Mouse (Mus musculus): Measurements from ENCODE around the gene Sphk2. TPM values are rescaled to one million over a fixed set of nuclear protein-coding genes. Genes with fewer than 3 reads are reported as not detected.

Sphk2 gene
- total and polyA plus RNA-seq, 2 experiments from 2014 or later, result 15.8 to 23.5 TPM

DNA sequence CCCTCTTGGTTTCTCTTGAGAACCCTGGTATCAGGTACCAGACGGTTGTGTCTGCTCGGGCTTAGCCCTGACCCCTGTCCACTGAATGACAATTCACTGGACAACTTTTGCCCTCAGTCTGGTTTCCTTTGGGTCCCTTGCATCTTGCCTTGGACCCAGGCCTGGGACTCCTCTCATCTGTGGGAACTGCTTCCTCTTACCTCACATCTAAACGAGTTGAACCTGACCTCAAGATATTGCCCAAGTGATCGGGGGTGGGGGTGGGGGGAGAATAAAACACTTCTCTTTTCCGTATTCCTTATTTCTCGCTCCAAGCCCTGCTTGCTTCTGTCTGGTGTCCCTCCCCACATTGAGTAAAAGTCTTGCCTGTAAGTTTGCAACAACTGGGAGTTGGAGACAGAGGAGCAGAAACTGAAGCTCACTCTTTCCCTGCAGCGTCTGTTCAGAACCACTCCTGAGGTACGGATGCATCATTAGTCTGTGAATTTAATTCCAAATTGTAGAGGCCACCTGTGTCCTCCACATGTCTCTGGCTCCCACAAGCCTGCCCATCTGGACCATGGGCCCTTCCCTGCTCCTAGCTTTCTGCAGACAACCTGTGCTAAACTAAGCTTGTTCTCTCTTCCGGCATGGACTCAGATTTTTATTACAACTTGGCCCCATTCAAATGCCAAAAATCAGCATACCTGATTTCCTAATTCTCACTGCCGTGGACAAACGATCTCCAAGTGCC is 56.9 kb downstream of the Sphk2 start:
- no peak overlapping the region for H3K4me3 ChIP-seq (ENCODE audit: low read depth, low read length)
- H3K9me3 ChIP-seq (ENCODE audit: low read length), result no peaks in the 10 kb centered on the region
- H3K27ac ChIP-seq (ENCODE audit: low read depth, low read length), result no peak overlapping the region
- H3K36me3 ChIP-seq (ENCODE audit: insufficient read depth, low read length), result no peaks in the 10 kb centered on the region
- no peak for TF ChIP-seq CTCF (IDR thresholded peaks at IDR 0.05)
- H3K4me1 ChIP-seq (ENCODE audit: insufficient read depth, low read length), result no peaks in the 10 kb centered on the region
- DNase-seq (ENCODE audit: low spot score) (no peak), ATAC-seq (ENCODE audit: low FRiP score) (no peak)
- no peak overlapping the region for H3K9ac ChIP-seq (replicated peaks; ENCODE audit: low read length, poor library complexity, severe bottlenecking)
- H3K4me2 ChIP-seq (ENCODE audit: low read depth, low read length, poor library complexity, severe bottlenecking), result no peak overlapping the region
- no peaks in the 10 kb centered on the region for H3K27me3 ChIP-seq (ENCODE audit: insufficient read depth, low read length)
- 86% methylated on average over 11 of the region's 11 CpGs for WGBS

Other genes with a start within 250 kb of the Sphk2 start
Only the 30 nearest of the 32 such genes appear.
- 4.3 TPM in 2 replicates for gene Dhdh, start 229.2 kb downstream of the Sphk2 start, total RNA-seq (2014; rRNA removed)
- 5.5 and 6.1 TPM in 2 replicates for gene Dhdh, start 229.2 kb downstream of the Sphk2 start, polyA plus RNA-seq (2015; fragmentation: Nextera tagmentation; extraction: Ambion mirVana)
- gene Nucb1, start 207.6 kb downstream of the Sphk2 start, total RNA-seq (2014; rRNA removed), result 92.2 and 137 TPM in 2 replicates
- 137 and 144 TPM in 2 replicates for gene Nucb1, start 207.6 kb downstream of the Sphk2 start, polyA plus RNA-seq (2015; fragmentation: Nextera tagmentation; extraction: Ambion mirVana)
- 17.2 and 17.4 TPM in 2 replicates for gene Ppp1r15a, start 191.7 kb downstream of the Sphk2 start, total RNA-seq (2014; rRNA removed)
- 18.7 and 18.8 TPM in 2 replicates for gene Ppp1r15a, start 191.7 kb downstream of the Sphk2 start, polyA plus RNA-seq (2015; fragmentation: Nextera tagmentation; extraction: Ambion mirVana)
- 2.0 and 2.1 TPM in 2 replicates for gene Plekha4, start 191.7 kb downstream of the Sphk2 start, total RNA-seq (2014; rRNA removed)
- 1.2 and 1.6 TPM in 2 replicates for gene Plekha4, start 191.7 kb downstream of the Sphk2 start, polyA plus RNA-seq (2015; fragmentation: Nextera tagmentation; extraction: Ambion mirVana)
- not detected in 2 replicates for gene Hsd17b14, start 163.1 kb downstream of the Sphk2 start, total RNA-seq (2014; rRNA removed)
- gene Hsd17b14, start 163.1 kb downstream of the Sphk2 start, polyA plus RNA-seq (2015; fragmentation: Nextera tagmentation; extraction: Ambion mirVana), result 0.15 and 0.20 TPM in 2 replicates
- 12.4 and 14.9 TPM in 2 replicates for gene Bcat2, start 147.8 kb downstream of the Sphk2 start, total RNA-seq (2014; rRNA removed)
- gene Bcat2, start 147.8 kb downstream of the Sphk2 start, polyA plus RNA-seq (2015; fragmentation: Nextera tagmentation; extraction: Ambion mirVana), result 18.3 and 19.3 TPM in 2 replicates
- not detected in 2 replicates for gene Fgf21, start 102.5 kb downstream of the Sphk2 start, total RNA-seq (2014; rRNA removed)
- gene Fgf21, start 102.5 kb downstream of the Sphk2 start, polyA plus RNA-seq (2015; fragmentation: Nextera tagmentation; extraction: Ambion mirVana), result not detected in 2 replicates
- not detected in 2 replicates for gene Fut1, start 100.7 kb downstream of the Sphk2 start, total RNA-seq (2014; rRNA removed)
- gene Fut1, start 100.7 kb downstream of the Sphk2 start, polyA plus RNA-seq (2015; fragmentation: Nextera tagmentation; extraction: Ambion mirVana), result not detected in 2 replicates
- gene Izumo1, start 96.2 kb downstream of the Sphk2 start, total RNA-seq (2014; rRNA removed), result 0.11 TPM in 1 of 2 replicates, not detected in the other
- 0.11 TPM in 1 of 2 replicates, not detected in the other for gene Izumo1, start 96.2 kb downstream of the Sphk2 start, polyA plus RNA-seq (2015; fragmentation: Nextera tagmentation; extraction: Ambion mirVana)
- 36.0 and 38.5 TPM in 2 replicates for gene Rasip1, start 90.5 kb downstream of the Sphk2 start, total RNA-seq (2014; rRNA removed)
- gene Rasip1, start 90.5 kb downstream of the Sphk2 start, polyA plus RNA-seq (2015; fragmentation: Nextera tagmentation; extraction: Ambion mirVana), result 24.0 and 25.1 TPM in 2 replicates
- gene Mamstr, start 78.0 kb downstream of the Sphk2 start, total RNA-seq (2014; rRNA removed), result 2.7 and 3.3 TPM in 2 replicates
- 2.8 and 3.0 TPM in 2 replicates for gene Mamstr, start 78.0 kb downstream of the Sphk2 start, polyA plus RNA-seq (2015; fragmentation: Nextera tagmentation; extraction: Ambion mirVana)
- 0.99 TPM in 1 of 2 replicates, not detected in the other for gene Fut2, start 51.6 kb downstream of the Sphk2 start, total RNA-seq (2014; rRNA removed)
- gene Fut2, start 51.6 kb downstream of the Sphk2 start, polyA plus RNA-seq (2015; fragmentation: Nextera tagmentation; extraction: Ambion mirVana), result 0.27 and 0.29 TPM in 2 replicates
- gene Ntn5, start 34.0 kb downstream of the Sphk2 start, total RNA-seq (2014; rRNA removed), result 1.3 and 1.4 TPM in 2 replicates
- 0.37 and 0.73 TPM in 2 replicates for gene Ntn5, start 34.0 kb downstream of the Sphk2 start, polyA plus RNA-seq (2015; fragmentation: Nextera tagmentation; extraction: Ambion mirVana)
- 0.28 and 1.0 TPM in 2 replicates for gene Sec1, start 23.6 kb downstream of the Sphk2 start, total RNA-seq (2014; rRNA removed)
- 0.37 and 0.79 TPM in 2 replicates for gene Sec1, start 23.6 kb downstream of the Sphk2 start, polyA plus RNA-seq (2015; fragmentation: Nextera tagmentation; extraction: Ambion mirVana)
- 118 and 130 TPM in 2 replicates for gene Car11, start 18.2 kb downstream of the Sphk2 start, total RNA-seq (2014; rRNA removed)
- 107 and 114 TPM in 2 replicates for gene Car11, start 18.2 kb downstream of the Sphk2 start, polyA plus RNA-seq (2015; fragmentation: Nextera tagmentation; extraction: Ambion mirVana)
- 8.4 and 9.6 TPM in 2 replicates for gene Dbp, start 12.9 kb downstream of the Sphk2 start, total RNA-seq (2014; rRNA removed)
- 4.6 and 4.8 TPM in 2 replicates for gene Dbp, start 12.9 kb downstream of the Sphk2 start, polyA plus RNA-seq (2015; fragmentation: Nextera tagmentation; extraction: Ambion mirVana)
- gene Rpl18, start 2.5 kb downstream of the Sphk2 start, total RNA-seq (2014; rRNA removed), result 801 and 989 TPM in 2 replicates
- 473 and 492 TPM in 2 replicates for gene Rpl18, start 2.5 kb downstream of the Sphk2 start, polyA plus RNA-seq (2015; fragmentation: Nextera tagmentation; extraction: Ambion mirVana)
- gene Fam83e, start 3.2 kb upstream of the Sphk2 start, total RNA-seq (2014; rRNA removed), result 0.14 TPM in 1 of 2 replicates, not detected in the other
- 0.16 and 0.25 TPM in 2 replicates for gene Fam83e, start 3.2 kb upstream of the Sphk2 start, polyA plus RNA-seq (2015; fragmentation: Nextera tagmentation; extraction: Ambion mirVana)
- gene Spaca4, start 7.8 kb upstream of the Sphk2 start, total RNA-seq (2014; rRNA removed), result not detected in 2 replicates
- not detected in 2 replicates for gene Spaca4, start 7.8 kb upstream of the Sphk2 start, polyA plus RNA-seq (2015; fragmentation: Nextera tagmentation; extraction: Ambion mirVana)
- 170 and 172 TPM in 2 replicates for gene Lmtk3, start 65.7 kb upstream of the Sphk2 start, total RNA-seq (2014; rRNA removed)
- 13.7 and 19.1 TPM in 2 replicates for gene Lmtk3, start 65.7 kb upstream of the Sphk2 start, polyA plus RNA-seq (2015; fragmentation: Nextera tagmentation; extraction: Ambion mirVana)
- gene Sult2b1, start 66.7 kb upstream of the Sphk2 start, total RNA-seq (2014; rRNA removed), result 5.0 and 5.1 TPM in 2 replicates
- 5.6 and 6.1 TPM in 2 replicates for gene Sult2b1, start 66.7 kb upstream of the Sphk2 start, polyA plus RNA-seq (2015; fragmentation: Nextera tagmentation; extraction: Ambion mirVana)
- gene Cyth2, start 96.6 kb upstream of the Sphk2 start, total RNA-seq (2014; rRNA removed), result 210 and 223 TPM in 2 replicates
- gene Cyth2, start 96.6 kb upstream of the Sphk2 start, polyA plus RNA-seq (2015; fragmentation: Nextera tagmentation; extraction: Ambion mirVana), result 219 and 236 TPM in 2 replicates
- gene Kcnj14, start 106.8 kb upstream of the Sphk2 start, total RNA-seq (2014; rRNA removed), result 0.71 and 2.1 TPM in 2 replicates
- gene Kcnj14, start 106.8 kb upstream of the Sphk2 start, polyA plus RNA-seq (2015; fragmentation: Nextera tagmentation; extraction: Ambion mirVana), result 1.5 TPM in 2 replicates
- 31.3 and 34.2 TPM in 2 replicates for gene Grwd1, start 112.9 kb upstream of the Sphk2 start, total RNA-seq (2014; rRNA removed)
- 48.7 and 52.9 TPM in 2 replicates for gene Grwd1, start 112.9 kb upstream of the Sphk2 start, polyA plus RNA-seq (2015; fragmentation: Nextera tagmentation; extraction: Ambion mirVana)
- gene Kdelr1, start 154.8 kb upstream of the Sphk2 start, total RNA-seq (2014; rRNA removed), result 170 and 207 TPM in 2 replicates
- 52.0 and 54.8 TPM in 2 replicates for gene Kdelr1, start 154.8 kb upstream of the Sphk2 start, polyA plus RNA-seq (2015; fragmentation: Nextera tagmentation; extraction: Ambion mirVana)
- gene Grin2d, start 160.4 kb upstream of the Sphk2 start, total RNA-seq (2014; rRNA removed), result 51.6 and 51.7 TPM in 2 replicates
- 5.4 and 6.6 TPM in 2 replicates for gene Grin2d, start 160.4 kb upstream of the Sphk2 start, polyA plus RNA-seq (2015; fragmentation: Nextera tagmentation; extraction: Ambion mirVana)
- 0.38 TPM in 1 of 2 replicates, not detected in the other for gene Syngr4, start 178.7 kb upstream of the Sphk2 start, total RNA-seq (2014; rRNA removed)
- 0.25 and 0.30 TPM in 2 replicates for gene Syngr4, start 178.7 kb upstream of the Sphk2 start, polyA plus RNA-seq (2015; fragmentation: Nextera tagmentation; extraction: Ambion mirVana)
- 27.4 and 41.6 TPM in 2 replicates for gene Tmem143, start 178.9 kb upstream of the Sphk2 start, total RNA-seq (2014; rRNA removed)
- 5.5 and 5.6 TPM in 2 replicates for gene Tmem143, start 178.9 kb upstream of the Sphk2 start, polyA plus RNA-seq (2015; fragmentation: Nextera tagmentation; extraction: Ambion mirVana)
- 12.8 and 17.0 TPM in 2 replicates for gene Emp3, start 203.4 kb upstream of the Sphk2 start, total RNA-seq (2014; rRNA removed)
- 36.4 and 38.5 TPM in 2 replicates for gene Emp3, start 203.4 kb upstream of the Sphk2 start, polyA plus RNA-seq (2015; fragmentation: Nextera tagmentation; extraction: Ambion mirVana)
- 4.2 and 7.2 TPM in 2 replicates for gene Ccdc114, start 206.1 kb upstream of the Sphk2 start, total RNA-seq (2014; rRNA removed)
- 4.3 and 5.8 TPM in 2 replicates for gene Ccdc114, start 206.1 kb upstream of the Sphk2 start, polyA plus RNA-seq (2015; fragmentation: Nextera tagmentation; extraction: Ambion mirVana)